Mouse (Mus musculus) heart, adult 9 months (tissue): ENCODE data around the gene Tpm3-rs7.
"Not testable (repeated sequence)": the region's sequence is repeated elsewhere in the genome, so short reads cannot be mapped to it uniquely, and the experiment has no call there.

Source experiments
- DNase-seq, 2 experiments: peaks; one replicate each; pipeline ENCODE4 v3.0.0; 2022; ENCODE audit warnings: low spot score in 2 of 2

Tpm3-rs7 gene

DNA sequence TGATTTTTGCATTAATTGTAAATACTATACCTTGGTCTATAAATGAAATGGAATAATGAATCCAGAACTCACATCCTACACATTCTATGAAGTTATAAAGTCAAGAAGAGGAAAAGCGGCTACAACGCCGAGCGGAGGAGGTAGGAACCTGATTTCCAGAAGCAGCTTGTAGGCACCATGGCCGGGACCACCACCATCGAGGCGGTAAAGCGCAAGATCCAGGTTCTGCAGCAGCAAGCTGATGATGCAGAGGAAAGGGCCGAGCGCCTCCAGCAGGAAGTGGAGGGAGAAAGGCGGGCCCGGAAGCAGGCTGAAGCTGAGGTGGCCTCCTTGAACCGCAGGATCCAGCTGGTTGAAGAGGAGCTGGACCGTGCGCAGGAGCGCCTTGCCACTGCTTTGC lies at the start of gene Tpm3-rs7:
Gene Tpm3-rs7, plus strand, starts transcription at position 110 of the 400 bp plus-strand sequence.
- not testable (repeated sequence) for DNase-seq

DNA sequence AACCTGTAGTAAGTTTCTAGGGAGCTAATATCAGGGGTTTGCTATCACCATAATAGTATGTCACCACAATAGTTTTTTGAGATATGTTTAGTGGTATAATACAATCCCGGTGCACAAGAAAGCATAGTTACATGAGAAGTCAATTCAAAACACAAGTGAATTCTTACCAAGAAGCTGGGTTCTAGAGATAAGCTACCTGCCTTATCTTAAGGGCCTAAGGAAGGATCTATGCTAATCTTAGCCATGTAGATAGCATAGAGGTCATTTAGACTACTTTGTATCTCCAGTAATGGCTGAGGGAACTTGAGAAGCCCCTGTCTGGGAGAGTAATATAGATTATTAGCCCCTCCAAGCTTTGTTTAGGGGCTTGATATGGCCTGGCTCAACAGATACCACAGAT lies 2.6 kb downstream of the Tpm3-rs7 start:
- no peak for DNase-seq

DNA sequence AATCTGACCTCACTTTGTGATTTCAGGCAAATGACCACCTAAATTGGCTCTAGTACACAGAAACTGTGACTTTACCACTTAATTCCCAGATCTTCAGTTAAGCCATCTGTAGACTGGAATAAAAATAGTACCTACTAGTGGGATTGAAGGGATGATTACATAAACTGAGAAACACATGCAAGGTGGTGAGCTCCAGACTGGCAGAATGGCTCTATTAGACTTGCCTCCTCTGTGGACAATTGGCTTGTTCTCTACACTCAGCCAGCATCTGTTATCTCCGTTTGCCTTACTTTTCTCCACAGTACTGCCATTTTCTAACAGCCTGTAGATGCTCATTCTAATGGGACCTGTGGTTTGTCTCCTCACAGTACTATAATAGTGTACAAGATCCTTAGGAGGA lies 49.0 kb downstream of the Tpm3-rs7 start:
- no peak for DNase-seq
